Mouse (Mus musculus): ENCODE data around the gene Pde7b. TPM values are rescaled to one million over a fixed set of nuclear protein-coding genes. Genes with fewer than 3 reads are reported as not detected.

The Pde7b gene
- polyA plus RNA-seq, 1 experiment, result not detected

- peaks cover 6% of the 10 kb centered on the region for H3K4me1 ChIP-seq (ENCODE audit: control insufficient read depth, insufficient read depth, low read length)
- TF ChIP-seq POLR2A (IDR thresholded peaks at IDR 0.05; ENCODE audit: insufficient read depth, low read depth, low read length) (no peak), CTCF (IDR thresholded peaks at IDR 0.05; ENCODE audit: insufficient read depth, low read depth, low read length) (no peak)
- H3K27ac ChIP-seq (ENCODE audit: insufficient read depth, low read depth, low read length), result no peak overlapping the region
- no peak overlapping the region for H3K4me3 ChIP-seq (ENCODE audit: insufficient read depth, low read depth, low read length)
- WGBS, result 87% methylated on average over 3 of the region's 3 CpGs
Observed at GRCm38 (mm10) chr10:20653299-20653698, 71.6 kb downstream of the Pde7b start.

DNA sequence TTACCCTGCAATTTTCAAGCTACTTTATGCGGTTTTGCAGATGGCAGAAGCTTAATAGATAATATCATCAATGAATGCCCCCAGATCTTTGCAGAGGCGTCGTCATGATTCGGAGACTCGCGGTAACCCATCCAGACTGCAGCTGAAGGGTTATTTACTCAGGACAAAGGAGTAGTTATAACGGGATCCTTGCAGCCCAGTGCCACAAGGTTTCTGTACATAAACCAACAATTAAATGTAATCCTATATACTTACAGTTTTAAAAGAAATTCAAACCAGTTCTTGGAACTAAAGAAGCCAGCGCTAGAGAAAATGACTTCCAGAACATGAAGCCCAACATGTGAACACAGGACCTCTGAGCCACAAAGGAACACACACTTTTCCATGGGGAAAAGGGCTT, 88.5 kb downstream of the Pde7b start:
- 52% methylated on average over 8 of the region's 8 CpGs for WGBS
- no peak overlapping the region for H3K4me3 ChIP-seq (ENCODE audit: insufficient read depth, low read depth, low read length)
- TF ChIP-seq POLR2A (IDR thresholded peaks at IDR 0.05; ENCODE audit: insufficient read depth, low read depth, low read length), result no peak
- no peak for TF ChIP-seq CTCF (IDR thresholded peaks at IDR 0.05; ENCODE audit: insufficient read depth, low read depth, low read length)
- peaks cover 2% of the 10 kb centered on the region; the same call in 1 of the 2 replicates for H3K4me1 ChIP-seq (ENCODE audit: control insufficient read depth, insufficient read depth, low read length)
- H3K27ac ChIP-seq (ENCODE audit: insufficient read depth, low read depth, low read length), result no peak overlapping the region

DNA sequence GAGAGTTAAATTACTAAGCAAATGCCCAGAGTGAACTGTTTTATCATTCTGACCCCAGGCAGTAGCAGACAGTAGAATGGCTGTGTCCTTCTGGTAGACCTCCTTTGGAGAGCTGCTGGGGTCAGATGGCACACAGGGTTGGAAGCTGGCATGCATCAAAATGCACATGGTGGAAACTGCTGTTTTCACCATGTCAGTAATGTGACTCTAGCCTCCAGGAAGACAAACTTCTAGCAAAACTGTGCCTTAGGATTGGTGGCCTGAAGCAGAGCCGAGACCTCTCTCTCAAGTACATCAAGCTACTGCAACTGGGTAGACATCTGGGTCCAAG, 91.8 kb downstream of the Pde7b start:
- Histone ChIP-seq H3K4me3 (ENCODE audit: insufficient read depth, low read depth, low read length) (no peak overlapping the region), H3K27ac (ENCODE audit: insufficient read depth, low read depth, low read length) (no peak overlapping the region), H3K4me1 (ENCODE audit: control insufficient read depth, insufficient read depth, low read length) (peaks cover 2% of the 10 kb centered on the region; the same call in 1 of the 2 replicates)
- 97% methylated on average over 1 of the region's 1 CpGs for WGBS
- TF ChIP-seq POLR2A (IDR thresholded peaks at IDR 0.05; ENCODE audit: insufficient read depth, low read depth, low read length) (no peak), CTCF (IDR thresholded peaks at IDR 0.05; ENCODE audit: insufficient read depth, low read depth, low read length) (no peak)

- Histone ChIP-seq H3K4me3 (ENCODE audit: insufficient read depth, low read depth, low read length) (no peak overlapping the region), H3K4me1 (ENCODE audit: control insufficient read depth, insufficient read depth, low read length) (peaks cover 2% of the 10 kb centered on the region; the same call in 1 of the 2 replicates), H3K27ac (ENCODE audit: insufficient read depth, low read depth, low read length) (no peak overlapping the region)
- 53% methylated on average over 14 of the region's 14 CpGs for WGBS
- TF ChIP-seq CTCF (IDR thresholded peaks at IDR 0.05; ENCODE audit: insufficient read depth, low read depth, low read length) (no peak), POLR2A (IDR thresholded peaks at IDR 0.05; ENCODE audit: insufficient read depth, low read depth, low read length) (no peak)
Observed at GRCm38 (mm10) chr10:20632256-20633084, 92.4 kb downstream of the Pde7b start.

GRCm38 (mm10) chr10:20630122-20630521, 94.8 kb downstream of the Pde7b start:
- 58% methylated on average over 7 of the region's 7 CpGs for WGBS
- H3K4me3 ChIP-seq (ENCODE audit: insufficient read depth, low read depth, low read length), result no peak overlapping the region
- TF ChIP-seq CTCF (IDR thresholded peaks at IDR 0.05; ENCODE audit: insufficient read depth, low read depth, low read length) (no peak), POLR2A (IDR thresholded peaks at IDR 0.05; ENCODE audit: insufficient read depth, low read depth, low read length) (no peak)
- no peak overlapping the region for H3K27ac ChIP-seq (ENCODE audit: insufficient read depth, low read depth, low read length)
- peaks cover 4% of the 10 kb centered on the region; the same call in 1 of the 2 replicates for H3K4me1 ChIP-seq (ENCODE audit: control insufficient read depth, insufficient read depth, low read length)

DNA sequence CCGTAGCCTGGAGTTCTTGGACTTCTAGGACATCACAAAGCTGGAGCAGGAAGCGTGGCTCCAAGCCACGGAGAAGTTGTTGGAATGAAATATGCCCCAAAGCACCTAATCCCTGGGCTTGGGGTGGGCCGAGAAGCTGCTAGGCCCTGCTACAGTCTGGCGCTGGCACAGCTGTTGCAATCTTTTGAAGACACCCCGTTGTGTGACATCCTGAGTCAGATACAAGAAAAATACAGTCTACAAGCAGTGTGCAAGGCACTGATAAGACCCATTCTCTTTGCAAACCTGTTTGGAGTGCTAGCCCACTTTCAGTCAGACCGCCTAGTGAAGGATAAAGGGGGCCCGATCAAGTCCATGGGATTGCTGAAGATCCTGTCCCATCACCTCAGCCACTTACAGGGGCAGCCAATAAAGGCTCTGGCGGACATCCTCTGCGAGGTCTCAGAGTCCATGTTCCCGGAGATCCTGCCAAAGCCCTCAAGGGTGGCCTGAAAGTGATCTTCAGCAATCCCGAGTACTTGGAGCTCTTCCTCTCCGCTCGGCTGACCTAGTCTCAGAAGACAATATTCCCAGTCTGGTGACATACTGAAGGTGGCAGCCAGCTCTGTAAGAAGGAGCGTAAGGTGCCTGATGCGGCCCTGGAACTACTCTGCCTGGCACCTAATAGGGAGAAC, 99.0 kb downstream of the Pde7b start:
- no peak overlapping the region for H3K4me3 ChIP-seq (ENCODE audit: insufficient read depth, low read depth, low read length)
- no peak overlapping the region for H3K27ac ChIP-seq (ENCODE audit: insufficient read depth, low read depth, low read length)
- H3K4me1 ChIP-seq (ENCODE audit: control insufficient read depth, insufficient read depth, low read length), result peaks cover 2% of the 10 kb centered on the region; the same call in 1 of the 2 replicates
- WGBS, result 79% methylated on average over 16 of the region's 16 CpGs
- TF ChIP-seq POLR2A (IDR thresholded peaks at IDR 0.05; ENCODE audit: insufficient read depth, low read depth, low read length) (no peak), CTCF (IDR thresholded peaks at IDR 0.05; ENCODE audit: insufficient read depth, low read depth, low read length) (no peak)

GRCm38 (mm10) chr10:20621661-20622454, 103.0 kb downstream of the Pde7b start:
- Histone ChIP-seq H3K4me3 (ENCODE audit: insufficient read depth, low read depth, low read length) (no peak overlapping the region), H3K4me1 (ENCODE audit: control insufficient read depth, insufficient read depth, low read length) (peaks cover 2% of the 10 kb centered on the region; the same call in 1 of the 2 replicates), H3K27ac (ENCODE audit: insufficient read depth, low read depth, low read length) (no peak overlapping the region)
- TF ChIP-seq CTCF (IDR thresholded peaks at IDR 0.05; ENCODE audit: insufficient read depth, low read depth, low read length), result no peak
- 82% methylated on average over 8 of the region's 8 CpGs for WGBS

DNA sequence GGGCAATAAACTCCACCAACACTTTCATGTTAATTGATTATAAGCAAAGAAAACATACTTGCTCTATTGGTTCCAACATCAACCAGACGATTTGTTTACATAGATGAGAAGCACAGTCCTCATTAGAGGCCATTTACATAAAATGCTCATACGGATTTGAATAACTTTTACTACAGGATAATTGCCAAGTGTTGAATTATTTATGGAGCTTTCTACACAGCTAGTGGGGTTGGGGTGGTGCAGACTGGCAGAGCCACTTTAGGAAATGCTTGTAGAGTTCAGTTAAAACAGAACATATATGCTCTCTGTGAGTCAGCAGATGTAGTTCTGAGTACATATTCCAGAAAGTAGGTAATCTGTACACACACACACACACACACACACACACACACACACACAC, 118.9 kb downstream of the Pde7b start:
- Histone ChIP-seq H3K4me1 (ENCODE audit: control insufficient read depth, insufficient read depth, low read length) (no peaks in the 10 kb centered on the region), H3K27ac (ENCODE audit: insufficient read depth, low read depth, low read length) (no peak overlapping the region), H3K4me3 (ENCODE audit: insufficient read depth, low read depth, low read length) (no peak overlapping the region)
- TF ChIP-seq POLR2A (IDR thresholded peaks at IDR 0.05; ENCODE audit: insufficient read depth, low read depth, low read length) (no peak), CTCF (IDR thresholded peaks at IDR 0.05; ENCODE audit: insufficient read depth, low read depth, low read length) (no peak)
- WGBS, result 25% methylated on average over 2 of the region's 2 CpGs
